Mouse (Mus musculus) kidney, embryonic 14.5 days (tissue): ENCODE data around the gene Polr2f. TPM values are rescaled to one million over a fixed set of nuclear protein-coding genes. Genes with fewer than 3 reads are reported as not detected.

Experiments used
- ATAC-seq: fragments of 200-750 bp; cut with Nextera tagmentation; 2 replicates; pipeline ENCODE4 v1.8.0; 2017; ENCODE audit warnings: moderate number of reproducible peaks, mild to moderate bottlenecking, moderate TSS enrichment, moderate library complexity; ENCODE audit not compliant: low FRiP score, low TSS enrichment
- H3K27ac ChIP-seq: fragments of 300-500 bp; sonication (generic); 2 replicates; pipeline ENCODE4 v1.5.1; 2014; ENCODE audit warnings: low read depth, mild to moderate bottlenecking, low read length, moderate library complexity, mixed read lengths
- H3K27me3 ChIP-seq: fragments of 300-500 bp; sonication (generic); 2 replicates; pipeline ENCODE4 v1.6.1; 2014; ENCODE audit warnings: mild to moderate bottlenecking, low read length; ENCODE audit not compliant: control insufficient read depth, insufficient read depth
- H3K36me3 ChIP-seq: fragments of 300-500 bp; sonication (generic); 2 replicates; pipeline ENCODE4 v1.6.1; 2014; ENCODE audit warnings: low read length, mixed read lengths; ENCODE audit not compliant: control insufficient read depth, insufficient read depth
- H3K4me1 ChIP-seq: fragments of 300-500 bp; sonication (generic); 2 replicates; pipeline ENCODE4 v1.6.1; 2014; ENCODE audit warnings: low read length, mixed read lengths; ENCODE audit not compliant: control insufficient read depth, insufficient read depth
- H3K4me2 ChIP-seq: fragments of 300-500 bp; sonication (generic); replicated peaks from 2 replicates; pipeline ENCODE4 v1.6.1; 2014; ENCODE audit warnings: low read depth, mild to moderate bottlenecking, low read length
- H3K4me3 ChIP-seq: fragments of 300-500 bp; sonication (generic); 2 replicates; pipeline ENCODE4 v1.5.1; 2014; ENCODE audit warnings: mild to moderate bottlenecking, low read length
- H3K9ac ChIP-seq: fragments of 300-500 bp; sonication (generic); 2 replicates; pipeline ENCODE4 v1.6.1; 2014; ENCODE audit warnings: low read depth, mild to moderate bottlenecking, low read length, moderate library complexity
- H3K9me3 ChIP-seq: fragments of 300-500 bp; sonication (generic); 2 replicates; pipeline ENCODE4 v1.6.1; 2016; ENCODE audit warnings: low read length; ENCODE audit not compliant: control insufficient read depth
- WGBS: fragments of 180-500 bp; shearing (Covaris S2); extraction: QIAGEN DNeasy Blood & Tissue Kit; methylation state at CpG from one replicate; pipeline ENCODE4 v1.1.7; 2014; 5-methylcytosine and 5-hydroxymethylcytosine counted together
- polyA plus RNA-seq: library from polyadenylated mRNA; unstranded; fragments of >200 nt; fragmentation: Nextera tagmentation; extraction: Ambion mirVana; gene quantifications from 2 replicates; pipeline ENCODE4 v1.2.1, GENCODE M21; 2014

Gene Polr2f
- 352 and 434 TPM in 2 replicates for polyA plus RNA-seq

DNA sequence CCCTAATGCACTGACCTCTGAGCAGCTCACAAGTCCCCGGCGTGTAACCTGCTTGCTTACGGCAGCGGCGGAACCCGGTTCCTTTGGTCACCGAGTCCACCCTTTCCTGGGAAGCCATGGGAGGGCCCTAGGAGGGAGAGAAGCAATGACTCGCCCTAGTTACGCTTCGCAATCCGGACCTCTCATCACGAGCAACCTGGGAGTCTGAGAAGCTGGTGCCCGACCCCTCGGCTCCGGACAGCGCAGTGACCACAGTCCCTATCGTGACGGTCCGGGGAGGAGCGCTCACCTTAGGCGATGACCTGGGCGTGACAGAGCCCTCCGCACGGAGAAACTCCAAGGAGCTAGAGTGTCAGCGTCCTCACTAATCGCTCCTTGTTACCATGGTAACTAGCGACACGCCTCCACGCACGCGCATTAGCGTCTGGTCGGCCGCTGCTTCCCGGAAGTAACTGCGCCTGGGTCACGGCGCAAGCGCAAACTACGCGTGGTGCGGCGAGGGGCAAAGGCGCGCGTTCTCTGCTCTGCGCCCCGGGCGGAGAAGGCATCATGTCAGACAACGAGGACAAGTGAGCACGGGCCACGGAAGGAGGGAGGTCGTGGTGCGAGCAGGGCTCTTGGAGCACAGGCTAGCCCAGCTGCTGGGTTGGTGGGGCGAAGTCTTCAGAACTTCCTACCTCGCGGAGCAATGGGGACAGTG is at the start of gene Polr2f, which contains the start of gene 1700088E04Rik:
Gene Polr2f, plus strand, starts transcription at position 144 of the 700 bp plus-strand sequence.
Gene 1700088E04Rik, minus strand, starts transcription at position 388 of the 700 bp plus-strand sequence.
- peak within 1 kb of the TSS; percentile 97 for H3K4me3 ChIP-seq
- H3K27ac ChIP-seq: no peak within 1 kb of the TSS
- under 1% methylated on average over 57 of the region's 57 CpGs for WGBS
- ATAC-seq: peak; percentile 90
- H3K4me1 ChIP-seq: peaks cover 10% of the 10 kb centered on the region
- H3K4me2 ChIP-seq: peak within 1 kb of the TSS; percentile 67
- no peaks in the 10 kb centered on the region for H3K27me3 ChIP-seq
- H3K9me3 ChIP-seq: no peaks in the 10 kb centered on the region
- peaks cover 20% of the 10 kb centered on the region for H3K36me3 ChIP-seq
- H3K9ac ChIP-seq: peak within 1 kb of the TSS; percentile 75

GRCm38 (mm10) chr15:79092284-79092683 is 48.5 kb upstream of the Polr2f start:
- no peak overlapping the region for H3K4me2 ChIP-seq
- peaks cover 82% of the 10 kb centered on the region for H3K36me3 ChIP-seq
- H3K9me3 ChIP-seq: no peaks in the 10 kb centered on the region
- H3K27ac ChIP-seq: no peak overlapping the region
- H3K4me1 ChIP-seq: peaks cover 8% of the 10 kb centered on the region; the same call in 1 of the 2 replicates
- no peak overlapping the region for H3K9ac ChIP-seq
- WGBS: 89% methylated on average over 6 of the region's 6 CpGs
- no peak for ATAC-seq
- H3K27me3 ChIP-seq: no peaks in the 10 kb centered on the region
- no peak overlapping the region for H3K4me3 ChIP-seq

GRCm38 (mm10) chr15:79093083-79093839 is 47.5 kb upstream of the Polr2f start:
- Histone ChIP-seq H3K36me3 (peaks cover 77% of the 10 kb centered on the region), H3K4me1 (peaks cover 18% of the 10 kb centered on the region), H3K9ac (no peak overlapping the region), H3K27me3 (no peaks in the 10 kb centered on the region), H3K4me2 (no peak overlapping the region), H3K27ac (no peak overlapping the region), H3K4me3 (no peak overlapping the region), H3K9me3 (no peaks in the 10 kb centered on the region)
- WGBS: 76% methylated on average over 7 of the region's 7 CpGs
- ATAC-seq: no peak

- 84% methylated on average over 5 of the region's 5 CpGs for WGBS
- peaks cover 55% of the 10 kb centered on the region for H3K36me3 ChIP-seq
- peaks cover 19% of the 10 kb centered on the region for H3K4me1 ChIP-seq
- no peak overlapping the region for H3K4me2 ChIP-seq
- no peaks in the 10 kb centered on the region for H3K9me3 ChIP-seq
- ATAC-seq: no peak
- no peak overlapping the region for H3K27ac ChIP-seq
- no peak overlapping the region for H3K9ac ChIP-seq
- no peak overlapping the region for H3K4me3 ChIP-seq
- H3K27me3 ChIP-seq: no peaks in the 10 kb centered on the region
Observed at GRCm38 (mm10) chr15:79095483-79095882, 45.3 kb upstream of the Polr2f start.

DNA sequence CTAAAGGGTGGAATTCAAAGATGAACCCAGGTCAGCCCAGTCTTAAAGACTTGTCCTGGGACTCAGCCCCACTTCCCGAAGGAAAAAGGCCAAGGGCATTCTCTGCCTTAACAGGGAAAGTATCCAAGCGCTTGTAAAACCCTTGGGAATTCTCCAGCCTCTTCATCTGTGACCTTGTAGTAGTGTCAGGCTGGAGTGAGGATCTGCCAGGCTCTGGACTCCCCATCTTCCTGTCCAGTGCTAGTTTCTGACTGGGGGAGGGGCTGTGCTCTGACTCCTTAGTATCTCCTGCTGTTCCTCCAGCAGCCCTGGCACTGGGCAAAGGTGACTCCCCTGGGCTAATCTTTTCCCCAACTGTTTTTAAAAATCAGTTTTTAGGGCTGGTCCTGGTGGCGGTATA is 44.3 kb upstream of the Polr2f start:
- Histone ChIP-seq H3K4me3 (no peak overlapping the region), H3K9me3 (no peaks in the 10 kb centered on the region), H3K4me1 (peaks cover 19% of the 10 kb centered on the region), H3K36me3 (peaks cover 44% of the 10 kb centered on the region), H3K9ac (peak overlapping the region; percentile 23; the same call in 1 of the 2 replicates), H3K4me2 (no peak overlapping the region), H3K27me3 (no peaks in the 10 kb centered on the region), H3K27ac (no peak overlapping the region; the same call in 1 of the 2 replicates)
- 58% methylated on average over 3 of the region's 3 CpGs for WGBS
- ATAC-seq: no peak

DNA sequence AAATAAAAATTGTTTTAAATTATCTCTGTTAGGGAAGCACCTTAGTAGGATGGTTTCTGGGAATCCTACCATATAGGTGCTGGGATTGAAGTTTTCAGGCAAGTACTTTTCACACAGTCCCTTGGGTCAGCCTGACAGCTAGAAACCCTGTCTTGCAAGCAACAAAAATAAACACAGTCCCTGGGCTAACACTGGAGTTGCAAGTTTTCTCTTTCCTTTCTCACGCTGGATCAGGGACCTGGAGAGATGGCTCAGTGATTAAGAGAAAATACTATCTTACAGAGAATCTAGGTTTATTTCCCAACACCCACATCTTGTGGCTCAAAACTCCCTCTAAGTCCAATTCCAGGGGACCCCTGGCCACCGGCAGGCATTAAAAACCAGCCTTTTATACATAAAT is 43.7 kb upstream of the Polr2f start:
- H3K4me3 ChIP-seq: no peak overlapping the region
- no peak for ATAC-seq
- H3K9me3 ChIP-seq: no peaks in the 10 kb centered on the region
- peak overlapping the region; percentile 59; the same call in 1 of the 2 replicates for H3K27ac ChIP-seq
- H3K4me1 ChIP-seq: peaks cover 19% of the 10 kb centered on the region
- peaks cover 38% of the 10 kb centered on the region for H3K36me3 ChIP-seq
- H3K9ac ChIP-seq: peak overlapping the region; percentile 5; the same call in 1 of the 2 replicates
- no peak overlapping the region; the same call in 1 of the 2 replicates for H3K4me2 ChIP-seq
- H3K27me3 ChIP-seq: no peaks in the 10 kb centered on the region
- 23% methylated on average over 2 of the region's 2 CpGs for WGBS

GRCm38 (mm10) chr15:79097611-79098025 is 43.2 kb upstream of the Polr2f start:
- no peaks in the 10 kb centered on the region for H3K9me3 ChIP-seq
- peaks cover 33% of the 10 kb centered on the region for H3K36me3 ChIP-seq
- no peaks in the 10 kb centered on the region for H3K27me3 ChIP-seq
- 0 out of 2 replicates have a peak overlapping the region, but pooled peaks have one; percentile 5 for H3K9ac ChIP-seq
- whole genome bisulfite sequencing: 37% methylated on average over 6 of the region's 6 CpGs
- H3K4me3 ChIP-seq: no peak overlapping the region
- no peak overlapping the region; the same call in 1 of the 2 replicates for H3K4me2 ChIP-seq
- H3K4me1 ChIP-seq: peaks cover 19% of the 10 kb centered on the region
- peak; percentile 52 for ATAC-seq
- H3K27ac ChIP-seq: peak overlapping the region; percentile 59; the same call in 1 of the 2 replicates

GRCm38 (mm10) chr15:79098220-79098619 is 42.6 kb upstream of the Polr2f start:
- Histone ChIP-seq H3K9me3 (no peaks in the 10 kb centered on the region), H3K27ac (peak overlapping the region; percentile 71), H3K27me3 (no peaks in the 10 kb centered on the region), H3K36me3 (peaks cover 27% of the 10 kb centered on the region), H3K4me3 (no peak overlapping the region), H3K4me2 (no peak overlapping the region), H3K9ac (no peak overlapping the region), H3K4me1 (peaks cover 19% of the 10 kb centered on the region)
- 57% methylated on average over 5 of the region's 5 CpGs for WGBS
- no peak for ATAC-seq
